Mouse (Mus musculus): Measurements from ENCODE around the gene Kxd1. TPM values are rescaled to one million over a fixed set of nuclear protein-coding genes. Genes with fewer than 3 reads are reported as not detected.

Gene Kxd1
- polyA plus RNA-seq, 1 experiment from 2014 or later, result 45.5 TPM

GRCm38 (mm10) chr8:70503062-70503750 lies 24.6 kb downstream of the Kxd1 start:
- no peak overlapping the region for H3K4me2 ChIP-seq (ENCODE audit: low read length)
- ATAC-seq, result no peak
- peaks cover 51% of the 10 kb centered on the region for H3K27me3 ChIP-seq (replicated peaks; ENCODE audit: control insufficient read depth, insufficient read depth, low read length)
- peaks cover 2% of the 10 kb centered on the region; the same call in 1 of the 2 replicates for H3K9me3 ChIP-seq (ENCODE audit: control insufficient read depth, low read length)
- no peak overlapping the region for H3K27ac ChIP-seq (ENCODE audit: low read length)
- peaks cover 31% of the 10 kb centered on the region for H3K4me1 ChIP-seq (replicated peaks; ENCODE audit: control insufficient read depth, insufficient read depth, low read length)
- no peak overlapping the region; the same call in 1 of the 2 replicates for H3K9ac ChIP-seq (replicated peaks; ENCODE audit: low read depth, low read length)
- peaks cover 9% of the 10 kb centered on the region for H3K36me3 ChIP-seq (ENCODE audit: control insufficient read depth, insufficient read depth)
- 12% methylated on average over 46 of the region's 46 CpGs for whole genome bisulfite sequencing
- H3K4me3 ChIP-seq (replicated peaks; ENCODE audit: low read length), result no peak overlapping the region

GRCm38 (mm10) chr8:70502540-70502939 lies 25.2 kb downstream of the Kxd1 start:
- peaks cover 2% of the 10 kb centered on the region; the same call in 1 of the 2 replicates for H3K9me3 ChIP-seq (ENCODE audit: control insufficient read depth, low read length)
- peaks cover 31% of the 10 kb centered on the region for H3K4me1 ChIP-seq (replicated peaks; ENCODE audit: control insufficient read depth, insufficient read depth, low read length)
- H3K4me2 ChIP-seq (ENCODE audit: low read length), result no peak overlapping the region
- 33% methylated on average over 12 of the region's 12 CpGs for WGBS
- H3K27me3 ChIP-seq (replicated peaks; ENCODE audit: control insufficient read depth, insufficient read depth, low read length), result peaks cover 51% of the 10 kb centered on the region
- H3K4me3 ChIP-seq (replicated peaks; ENCODE audit: low read length), result no peak overlapping the region
- H3K27ac ChIP-seq (ENCODE audit: low read length), result no peak overlapping the region
- no peak for ATAC-seq
- H3K36me3 ChIP-seq (ENCODE audit: control insufficient read depth, insufficient read depth), result peaks cover 4% of the 10 kb centered on the region
- no peak overlapping the region for H3K9ac ChIP-seq (replicated peaks; ENCODE audit: low read depth, low read length)

- no peak overlapping the region for H3K4me2 ChIP-seq (ENCODE audit: low read length)
Measured at GRCm38 (mm10) chr8:70501820-70502529, 25.8 kb downstream of the Kxd1 start.

GRCm38 (mm10) chr8:70500386-70501301 lies 27.1 kb downstream of the Kxd1 start:
- no peak overlapping the region for H3K4me3 ChIP-seq (replicated peaks; ENCODE audit: low read length)
- 5% methylated on average over 39 of the region's 39 CpGs for WGBS
- no peak overlapping the region for H3K9ac ChIP-seq (replicated peaks; ENCODE audit: low read depth, low read length)
- H3K4me2 ChIP-seq (ENCODE audit: low read length), result no peak overlapping the region
- H3K36me3 ChIP-seq (ENCODE audit: control insufficient read depth, insufficient read depth), result peaks cover 2% of the 10 kb centered on the region; the same call in 1 of the 2 replicates
- H3K27ac ChIP-seq (ENCODE audit: low read length), result no peak overlapping the region
- H3K9me3 ChIP-seq (ENCODE audit: control insufficient read depth, low read length), result peaks cover 2% of the 10 kb centered on the region; the same call in 1 of the 2 replicates
- peaks cover 68% of the 10 kb centered on the region for H3K27me3 ChIP-seq (replicated peaks; ENCODE audit: control insufficient read depth, insufficient read depth, low read length)
- no peak for ATAC-seq
- peaks cover 27% of the 10 kb centered on the region for H3K4me1 ChIP-seq (replicated peaks; ENCODE audit: control insufficient read depth, insufficient read depth, low read length)

More at GRCm38 (mm10) chr8:70501820-70502529, 25.8 kb downstream of the Kxd1 start:
- 9% methylated on average over 22 of the region's 23 CpGs for WGBS
- ATAC-seq, result no peak
- Histone ChIP-seq H3K27ac (ENCODE audit: low read length) (no peak overlapping the region), H3K36me3 (ENCODE audit: control insufficient read depth, insufficient read depth) (peaks cover 2% of the 10 kb centered on the region; the same call in 1 of the 2 replicates), H3K27me3 (replicated peaks; ENCODE audit: control insufficient read depth, insufficient read depth, low read length) (peaks cover 54% of the 10 kb centered on the region), H3K4me1 (replicated peaks; ENCODE audit: control insufficient read depth, insufficient read depth, low read length) (peaks cover 31% of the 10 kb centered on the region), H3K9me3 (ENCODE audit: control insufficient read depth, low read length) (peaks cover 2% of the 10 kb centered on the region; the same call in 1 of the 2 replicates), H3K9ac (replicated peaks; ENCODE audit: low read depth, low read length) (no peak overlapping the region), H3K4me3 (replicated peaks; ENCODE audit: low read length) (no peak overlapping the region)

- no peak overlapping the region for H3K4me3 ChIP-seq (replicated peaks; ENCODE audit: low read length)
- H3K4me1 ChIP-seq (replicated peaks; ENCODE audit: control insufficient read depth, insufficient read depth, low read length), result peaks cover 23% of the 10 kb centered on the region
- peaks cover 2% of the 10 kb centered on the region; the same call in 1 of the 2 replicates for H3K9me3 ChIP-seq (ENCODE audit: control insufficient read depth, low read length)
- H3K36me3 ChIP-seq (ENCODE audit: control insufficient read depth, insufficient read depth), result no peaks in the 10 kb centered on the region
- 0 out of 2 replicates have a peak overlapping the region, but pooled peaks have one; percentile 6 for H3K9ac ChIP-seq (replicated peaks; ENCODE audit: low read depth, low read length)
- no peak overlapping the region for H3K4me2 ChIP-seq (ENCODE audit: low read length)
- no peak overlapping the region for H3K27ac ChIP-seq (ENCODE audit: low read length)
- ATAC-seq, result no peak
- 6% methylated on average over 12 of the region's 12 CpGs for whole genome bisulfite sequencing
- peaks cover 86% of the 10 kb centered on the region for H3K27me3 ChIP-seq (replicated peaks; ENCODE audit: control insufficient read depth, insufficient read depth, low read length)
Measured at GRCm38 (mm10) chr8:70495771-70496062, 32.0 kb downstream of the Kxd1 start.

GRCm38 (mm10) chr8:70495001-70495770 lies 32.6 kb downstream of the Kxd1 start:
- no peak; the same call in 1 of the 2 replicates for ATAC-seq
- H3K4me3 ChIP-seq (replicated peaks; ENCODE audit: low read length), result peak overlapping the region; percentile 10
- H3K9me3 ChIP-seq (ENCODE audit: control insufficient read depth, low read length), result no peaks in the 10 kb centered on the region
- H3K4me2 ChIP-seq (ENCODE audit: low read length), result no peak overlapping the region; the same call in 1 of the 2 replicates
- peaks cover 23% of the 10 kb centered on the region for H3K4me1 ChIP-seq (replicated peaks; ENCODE audit: control insufficient read depth, insufficient read depth, low read length)
- H3K27ac ChIP-seq (ENCODE audit: low read length), result no peak overlapping the region
- 3% methylated on average over 21 of the region's 21 CpGs for WGBS
- H3K9ac ChIP-seq (replicated peaks; ENCODE audit: low read depth, low read length), result 0 out of 2 replicates have a peak overlapping the region, but pooled peaks have one; percentile 6
- H3K36me3 ChIP-seq (ENCODE audit: control insufficient read depth, insufficient read depth), result no peaks in the 10 kb centered on the region
- peaks cover 86% of the 10 kb centered on the region for H3K27me3 ChIP-seq (replicated peaks; ENCODE audit: control insufficient read depth, insufficient read depth, low read length)

- Histone ChIP-seq H3K36me3 (ENCODE audit: control insufficient read depth, insufficient read depth) (no peaks in the 10 kb centered on the region), H3K27ac (ENCODE audit: low read length) (no peak overlapping the region), H3K9ac (replicated peaks; ENCODE audit: low read depth, low read length) (no peak overlapping the region), H3K4me2 (ENCODE audit: low read length) (peak overlapping the region; percentile 29), H3K9me3 (ENCODE audit: control insufficient read depth, low read length) (no peaks in the 10 kb centered on the region), H3K27me3 (replicated peaks; ENCODE audit: control insufficient read depth, insufficient read depth, low read length) (peaks cover 86% of the 10 kb centered on the region), H3K4me1 (replicated peaks; ENCODE audit: control insufficient read depth, insufficient read depth, low read length) (peaks cover 25% of the 10 kb centered on the region), H3K4me3 (replicated peaks; ENCODE audit: low read length) (peak overlapping the region; percentile 10)
- no peak for ATAC-seq
- 2% methylated on average over 28 of the region's 28 CpGs for WGBS
Measured at GRCm38 (mm10) chr8:70494416-70494945, 33.3 kb downstream of the Kxd1 start.

GRCm38 (mm10) chr8:70493692-70494415 lies 33.9 kb downstream of the Kxd1 start:
- no peaks in the 10 kb centered on the region for H3K9me3 ChIP-seq (ENCODE audit: control insufficient read depth, low read length)
- peak overlapping the region; percentile 43 for H3K4me3 ChIP-seq (replicated peaks; ENCODE audit: low read length)
- H3K36me3 ChIP-seq (ENCODE audit: control insufficient read depth, insufficient read depth), result no peaks in the 10 kb centered on the region
- H3K27ac ChIP-seq (ENCODE audit: low read length), result no peak overlapping the region
- H3K4me2 ChIP-seq (ENCODE audit: low read length), result peak overlapping the region; percentile 64
- H3K9ac ChIP-seq (replicated peaks; ENCODE audit: low read depth, low read length), result peak overlapping the region; percentile 47; the same call in 1 of the 2 replicates
- peaks cover 27% of the 10 kb centered on the region for H3K4me1 ChIP-seq (replicated peaks; ENCODE audit: control insufficient read depth, insufficient read depth, low read length)
- ATAC-seq, result peak; percentile 29; the same call in 1 of the 2 replicates
- 2% methylated on average over 47 of the region's 47 CpGs for WGBS
- peaks cover 88% of the 10 kb centered on the region for H3K27me3 ChIP-seq (replicated peaks; ENCODE audit: control insufficient read depth, insufficient read depth, low read length)

All from forebrain, embryonic 16.5 days (tissue).